Mouse (Mus musculus) heart, adult 9 months (tissue): ENCODE results near the gene Nlrx1.

ENCODE experiments used
- DNase-seq, 2 experiments: peaks; one replicate each; pipeline ENCODE4 v3.0.0; 2022; ENCODE audit warnings: low spot score in 2 of 2

Nlrx1 gene

DNA sequence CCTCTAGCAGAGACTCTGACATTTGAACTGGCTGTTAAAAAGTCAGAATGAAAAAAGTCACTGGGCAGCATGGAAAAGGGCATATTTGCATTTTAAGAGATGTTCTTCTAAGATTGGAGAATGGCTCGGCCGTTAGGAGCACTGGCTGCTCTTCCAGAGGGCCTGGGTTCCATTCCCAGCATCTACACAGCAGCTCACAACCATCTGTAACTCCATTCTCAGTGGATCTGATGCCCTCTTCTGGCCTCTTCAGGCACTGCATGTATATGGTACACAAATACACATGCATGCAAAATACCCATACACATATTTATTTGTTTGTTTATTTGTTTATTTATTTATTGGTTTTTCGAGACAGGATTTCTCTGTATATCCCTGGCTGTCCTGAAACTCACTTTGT lies 678 bp upstream of the Nlrx1 start:
- peak in 1 of 2 experiments; percentile 28 for DNase-seq

DNA sequence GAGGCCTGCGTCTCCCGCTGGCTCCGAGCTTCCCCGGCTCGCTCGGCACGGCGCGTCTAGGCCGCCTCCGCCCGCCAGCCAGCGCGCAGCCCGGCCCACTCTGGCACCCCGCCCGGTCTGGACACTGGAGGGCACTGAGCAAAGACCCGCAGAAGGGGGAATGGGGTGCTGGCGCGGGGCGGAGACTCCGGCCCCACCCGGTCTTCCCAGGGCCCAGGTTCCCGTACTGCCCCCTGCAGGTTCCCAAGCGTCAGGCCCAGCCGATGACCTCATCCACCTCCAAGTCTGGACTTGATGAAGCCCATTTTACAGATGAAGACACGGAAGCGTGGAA lies 405 bp downstream of the Nlrx1 start:
- DNase-seq = peak; percentile 84 to 88

DNA sequence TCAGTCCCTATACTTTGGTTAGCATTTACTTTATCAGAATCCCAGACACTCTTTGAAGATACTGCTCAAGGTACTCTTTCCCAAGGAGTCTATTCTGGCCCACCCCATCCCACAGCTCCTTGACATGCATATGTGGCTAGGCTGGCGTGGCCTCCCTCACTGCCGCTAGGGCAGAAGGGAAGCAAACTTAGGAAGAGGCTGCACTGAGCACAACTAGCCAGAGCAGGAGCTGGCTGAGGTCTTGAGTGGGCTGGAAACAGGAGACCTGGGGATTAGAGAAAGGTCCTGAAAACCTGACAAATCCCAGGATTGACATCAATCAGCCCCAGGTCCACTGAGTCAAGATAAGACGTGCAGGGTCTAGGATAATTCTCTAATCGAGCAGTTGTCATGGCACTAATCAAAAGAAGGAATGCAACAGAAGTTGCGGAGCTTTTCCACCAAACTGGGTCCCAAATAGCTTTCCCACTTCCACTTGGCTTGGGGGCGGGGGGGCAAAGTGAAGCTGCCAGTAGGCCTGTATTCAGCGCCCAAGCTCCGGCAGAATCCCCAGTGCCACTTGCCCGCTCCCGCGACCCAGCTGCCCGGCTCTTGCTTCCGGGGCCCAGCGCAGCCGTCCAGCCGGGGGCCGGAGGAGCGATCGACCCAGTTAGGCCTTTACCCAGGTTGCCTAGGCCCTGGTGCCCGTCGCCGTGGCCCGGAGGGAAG lies 926 bp downstream of the Nlrx1 start:
- DNase-seq = peak; percentile 17 to 38

- DNase-seq = no peak
Measured at GRCm38 (mm10) chr9:44266478-44267226, 1.7 kb downstream of the Nlrx1 start.

DNA sequence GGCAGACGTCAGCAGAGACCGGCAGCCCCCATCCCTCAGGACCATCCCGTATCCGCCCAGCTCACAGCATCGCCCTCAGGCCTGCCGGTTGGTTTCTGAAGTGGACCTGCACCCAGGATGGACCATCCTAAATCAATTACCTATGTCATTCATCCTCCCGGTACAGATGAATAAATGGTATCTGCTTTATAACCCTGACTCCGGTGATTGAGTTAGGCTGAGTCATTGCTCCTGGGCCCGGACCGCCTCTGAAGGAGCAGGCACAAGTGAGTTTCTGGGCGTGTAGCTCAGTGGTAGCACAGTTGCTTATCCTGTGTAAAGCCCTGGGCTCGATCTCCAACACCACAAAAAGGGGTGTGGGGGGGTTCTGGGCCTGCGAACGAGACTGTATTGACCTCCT lies 7.0 kb downstream of the Nlrx1 start:
- DNase-seq = no peak

DNA sequence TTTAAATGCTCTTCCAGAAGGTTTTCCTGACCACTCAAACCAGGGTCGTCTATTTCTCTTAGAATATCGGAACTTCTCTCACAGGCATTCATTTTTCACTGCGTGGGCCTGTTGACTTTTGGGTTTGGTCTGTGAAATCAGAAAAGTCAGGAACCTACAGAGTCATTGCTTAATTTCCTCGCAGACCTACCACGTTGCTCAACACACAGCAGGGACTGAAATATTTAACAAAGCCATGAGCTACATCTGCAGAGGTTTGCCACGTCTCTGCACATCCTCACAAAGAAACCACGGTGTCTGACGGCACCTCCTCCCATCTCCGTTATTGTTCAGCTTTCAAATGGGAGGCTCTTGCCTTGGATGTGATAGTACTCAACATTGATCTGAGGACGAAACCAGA lies 9.4 kb downstream of the Nlrx1 start:
- DNase-seq = no peak

GRCm38 (mm10) chr9:44256213-44256612 lies 12.2 kb downstream of the Nlrx1 start:
- no peak for DNase-seq

DNA sequence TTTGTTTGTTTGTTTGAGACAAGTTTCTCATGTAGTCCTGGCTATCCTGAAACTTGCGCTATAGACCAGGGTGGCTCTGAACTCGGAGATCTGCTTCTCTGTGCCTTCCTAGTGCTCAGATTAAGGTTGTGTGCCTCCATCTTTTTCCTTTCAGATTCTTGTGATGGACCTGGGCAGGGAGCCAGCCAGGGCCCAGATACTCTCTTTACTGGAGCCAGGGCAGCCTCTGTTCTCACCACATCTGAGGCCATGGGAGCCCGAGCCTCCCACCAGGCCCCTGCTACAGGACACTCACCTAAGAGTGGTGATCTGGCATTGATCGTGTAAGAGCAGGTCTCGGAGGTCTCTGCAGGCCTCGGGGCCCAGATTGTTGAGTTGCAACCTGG lies 13.3 kb downstream of the Nlrx1 start:
- no peak for DNase-seq

GRCm38 (mm10) chr9:44254508-44255135 lies 13.8 kb downstream of the Nlrx1 start:
- no peak for DNase-seq

DNA sequence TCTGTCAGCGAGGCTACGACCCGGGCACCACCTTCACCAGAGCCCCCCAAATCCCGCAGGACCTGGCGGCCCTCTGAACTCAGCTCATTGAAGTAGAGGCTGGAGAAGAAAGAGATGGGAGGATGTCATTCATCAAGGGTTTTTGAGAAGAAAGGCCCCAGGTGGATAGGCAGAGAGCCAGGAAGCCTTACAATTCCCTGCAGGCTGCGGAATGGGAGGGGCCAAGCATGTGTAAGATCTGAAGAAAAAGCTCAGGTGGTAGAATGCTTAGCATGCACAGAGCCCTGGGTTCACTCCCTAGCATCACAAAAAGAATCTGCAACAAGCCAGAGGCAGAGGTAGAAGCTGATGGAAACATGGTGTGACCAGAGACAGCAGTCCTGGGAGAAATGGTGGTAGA lies 15.0 kb downstream of the Nlrx1 start:
- DNase-seq = no peak

GRCm38 (mm10) chr9:44251314-44251713 lies 17.1 kb downstream of the Nlrx1 start, which contains the start of gene Pdzd3:
Pdzd3 (minus strand) TSS chr9:44251471.
- DNase-seq = no peak

- no peak for DNase-seq
Measured at GRCm38 (mm10) chr9:44250445-44250844, 18.0 kb downstream of the Nlrx1 start.

- peak; percentile 35 to 61 for DNase-seq
Measured at GRCm38 (mm10) chr9:44249181-44250146, 18.9 kb downstream of the Nlrx1 start.

DNA sequence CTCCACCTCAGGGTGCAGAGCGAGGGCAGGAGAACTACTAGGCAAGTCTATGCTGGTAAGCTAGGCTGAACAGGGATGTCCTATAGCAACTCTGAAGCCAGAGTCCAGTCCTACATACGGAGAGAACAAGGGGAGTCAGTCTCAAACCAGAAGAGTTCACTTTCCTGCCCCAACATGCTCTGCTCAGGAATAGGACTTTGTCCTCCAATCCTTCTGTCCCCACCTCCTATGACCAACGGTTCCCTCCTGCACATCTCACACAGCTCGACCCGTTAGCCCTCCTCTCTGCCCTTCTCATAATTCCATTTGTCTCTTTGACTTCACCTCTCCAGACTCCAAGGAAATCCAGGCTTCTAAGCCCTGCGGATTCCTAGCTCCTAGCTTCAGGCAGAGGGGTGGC lies 20.5 kb downstream of the Nlrx1 start:
- DNase-seq = no peak

- DNase-seq = no peak
Measured at GRCm38 (mm10) chr9:44243621-44244020, 24.8 kb downstream of the Nlrx1 start.

DNA sequence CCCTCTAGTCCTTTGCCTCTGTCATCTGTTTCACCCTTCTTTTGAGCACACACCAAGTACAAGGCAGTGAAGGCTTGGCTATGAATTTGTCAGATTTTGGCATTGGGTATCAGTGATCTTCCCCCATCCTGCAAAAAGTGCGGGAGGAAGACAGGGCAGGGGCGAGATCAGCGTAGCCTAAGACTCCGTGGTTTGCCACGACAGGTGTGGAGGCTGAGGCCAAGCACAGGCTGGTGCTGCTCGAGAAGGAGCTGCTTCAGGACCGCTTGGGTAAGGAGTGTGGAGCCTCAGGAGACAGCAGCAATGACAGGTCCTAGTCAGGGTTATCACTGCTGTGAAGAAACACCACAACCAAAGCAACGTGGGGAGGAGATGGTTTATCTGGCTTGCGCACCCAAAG lies 27.0 kb downstream of the Nlrx1 start:
- DNase-seq = no peak

DNA sequence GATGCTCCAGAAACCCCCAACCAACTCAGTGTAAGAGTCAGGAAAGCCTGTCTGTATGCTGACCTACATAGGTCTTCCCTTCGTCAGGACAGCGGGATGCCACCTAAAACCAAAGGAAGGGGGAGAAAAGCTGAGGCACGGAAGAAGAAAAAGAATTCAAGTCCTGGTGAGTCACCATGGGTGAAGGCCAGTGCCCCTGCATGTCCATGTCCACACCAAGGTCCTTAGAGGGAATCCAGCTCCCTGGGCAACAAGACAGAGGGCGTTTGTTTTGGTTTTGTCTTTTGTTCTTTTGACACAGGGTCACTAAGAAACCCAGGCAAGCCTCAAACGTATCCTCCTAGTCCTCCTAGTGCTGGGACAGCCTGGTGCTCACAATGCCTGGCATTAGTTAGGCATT lies 27.5 kb downstream of the Nlrx1 start:
- DNase-seq = no peak

- DNase-seq = no peak
Measured at GRCm38 (mm10) chr9:44240399-44240798, 28.0 kb downstream of the Nlrx1 start, which contains the start of gene Ccdc153. Ccdc153 (plus strand) TSS chr9:44240676.

GRCm38 (mm10) chr9:44239447-44239846 lies 29.0 kb downstream of the Nlrx1 start:
- DNase-seq = peak in 1 of 2 experiments; percentile 31

- no peak for DNase-seq
Measured at GRCm38 (mm10) chr9:44238501-44239190, 29.8 kb downstream of the Nlrx1 start.

DNA sequence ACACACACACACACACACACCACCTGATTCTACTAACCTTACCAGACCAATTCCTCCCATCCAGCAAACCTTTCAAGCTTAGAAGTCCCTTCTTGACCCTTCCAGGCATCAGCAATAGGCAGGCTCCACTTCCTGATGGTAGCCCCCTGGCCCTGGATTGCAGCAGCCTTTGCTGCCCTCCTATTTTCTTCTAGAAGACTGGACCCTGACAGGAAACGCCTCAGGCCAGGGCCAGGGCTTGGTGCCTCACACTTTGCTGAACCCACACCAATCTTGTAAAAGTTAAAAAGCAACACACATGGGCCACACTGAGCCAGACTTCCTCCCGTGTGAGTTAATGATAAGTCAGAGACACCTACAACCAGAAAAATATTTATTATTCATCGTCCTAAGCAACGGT lies 31.3 kb downstream of the Nlrx1 start:
- no peak for DNase-seq
